Mouse (Mus musculus) cortical plate, adult 2 months (tissue): Measurements from ENCODE around the gene Ttc38. TPM values are rescaled to one million over a fixed set of nuclear protein-coding genes. Genes with fewer than 3 reads are reported as not detected.
A peak's percentile ranks its signal among the peaks of the same experiment; 100 is the strongest.
"Not testable (repeated sequence)": the region's sequence is repeated elsewhere in the genome, so short reads cannot be mapped to it uniquely, and the experiment has no call there.

Source experiments
- H3K27ac ChIP-seq: fragments of 200-500 bp; 2 replicates; pipeline ENCODE4 v1.5.1; 2012; ENCODE audit warnings: low read length, control low read depth, inconsistent platforms; ENCODE audit not compliant: insufficient read depth
- H3K4me1 ChIP-seq: fragments of 200-500 bp; 2 replicates; pipeline ENCODE4 v1.6.1; 2011; ENCODE audit warnings: low read length; ENCODE audit not compliant: control insufficient read depth, insufficient read depth
- H3K4me3 ChIP-seq: fragments of 200-500 bp; 2 replicates; pipeline ENCODE4 v1.5.1; 2011; ENCODE audit warnings: mild to moderate bottlenecking, low read length, control low read depth; ENCODE audit not compliant: insufficient read depth
- CTCF ChIP-seq: fragments of 200-500 bp; IDR thresholded peaks from 2 replicates; pipeline ENCODE4 v1.5.1; 2011; ENCODE audit warnings: mild to moderate bottlenecking, control low read depth, low read length; ENCODE audit not compliant: insufficient read depth; ENCODE audit errors: extremely low read depth
- POLR2A ChIP-seq: fragments of 200-500 bp; IDR thresholded peaks from 2 replicates; pipeline ENCODE4 v1.6.1; 2011; ENCODE audit warnings: mild to moderate bottlenecking, low read length, control low read depth; ENCODE audit not compliant: insufficient read depth; ENCODE audit errors: extremely low read depth
- polyA plus RNA-seq: library from polyadenylated mRNA; depleted of rRNA; stranded (reverse); fragments of >200 nt; gene quantifications from 2 replicates; pipeline ENCODE4 v1.2.3, GENCODE M21; 2012

Ttc38 gene
- polyA plus RNA-seq, 1 experiment, result 4.9 TPM

GRCm38 (mm10) chr15:85841796-85842360 is 9.8 kb downstream of the Ttc38 start:
- Histone ChIP-seq H3K27ac (no peak overlapping the region), H3K4me1 (no peaks in the 10 kb centered on the region)
- TF ChIP-seq POLR2A (no peak), CTCF (no peak)

GRCm38 (mm10) chr15:85845071-85845470 is 13.0 kb downstream of the Ttc38 start:
- no peaks in the 10 kb centered on the region for H3K4me1 ChIP-seq
- no peak for TF ChIP-seq CTCF
- TF ChIP-seq POLR2A, result no peak

More at GRCm38 (mm10) chr15:85841796-85842360, 9.8 kb downstream of the Ttc38 start:
- H3K4me3 ChIP-seq, result no peak overlapping the region

GRCm38 (mm10) chr15:85851656-85852392 is 19.7 kb downstream of the Ttc38 start:
- Histone ChIP-seq H3K4me1 (no peaks in the 10 kb centered on the region), H3K27ac (no peak overlapping the region), H3K4me3 (no peak overlapping the region)
- TF ChIP-seq CTCF (no peak), POLR2A (no peak)

More at GRCm38 (mm10) chr15:85845071-85845470, 13.0 kb downstream of the Ttc38 start:
- no peak overlapping the region for H3K27ac ChIP-seq
- no peak overlapping the region for H3K4me3 ChIP-seq

GRCm38 (mm10) chr15:85858980-85859489 is 26.9 kb downstream of the Ttc38 start:
- Histone ChIP-seq H3K27ac (peak overlapping the region; percentile 35), H3K4me3 (peak overlapping the region; percentile 53), H3K4me1 (no peaks in the 10 kb centered on the region)
- TF ChIP-seq POLR2A, result no peak
- no peak for TF ChIP-seq CTCF

GRCm38 (mm10) chr15:85859490-85860031 is 27.5 kb downstream of the Ttc38 start, which contains the start of gene Gtse1:
Gene Gtse1, plus strand, starts transcription at chr15:85859745.
- TF ChIP-seq POLR2A (peak; percentile 99), CTCF (no peak)
- Histone ChIP-seq H3K4me1 (no peaks in the 10 kb centered on the region), H3K27ac (peak within 1 kb of the TSS; percentile 35), H3K4me3 (peak within 1 kb of the TSS; percentile 53)

GRCm38 (mm10) chr15:85865913-85866312 is 33.8 kb downstream of the Ttc38 start:
- H3K4me1 ChIP-seq, H3K27ac ChIP-seq, H3K4me3 ChIP-seq: not testable (repeated sequence)

- no peak overlapping the region for H3K4me3 ChIP-seq
- no peaks in the 10 kb centered on the region for H3K4me1 ChIP-seq
- H3K27ac ChIP-seq, result no peak overlapping the region
- TF ChIP-seq POLR2A (no peak), CTCF (peak; percentile 95)
These were observed 35.6 kb downstream of the Ttc38 start for GRCm38 (mm10) chr15:85867696-85868095.

- Histone ChIP-seq H3K27ac (no peak overlapping the region), H3K4me1 (peaks cover 5% of the 10 kb centered on the region; the same call in 1 of the 2 replicates), H3K4me3 (no peak overlapping the region)
- no peak for TF ChIP-seq POLR2A
- no peak for TF ChIP-seq CTCF
These were observed 45.2 kb downstream of the Ttc38 start for GRCm38 (mm10) chr15:85877336-85877735.

- peak; percentile 57 for TF ChIP-seq CTCF
- TF ChIP-seq POLR2A, result peak; percentile 71; the same call in 1 of the 2 replicates
- Histone ChIP-seq H3K4me1 (peaks cover 5% of the 10 kb centered on the region; the same call in 1 of the 2 replicates), H3K27ac (peak within 1 kb of the TSS; percentile 75), H3K4me3 (peak within 1 kb of the TSS; percentile 51)
These were observed 46.9 kb downstream of the Ttc38 start, which contains the start of gene Trmu for GRCm38 (mm10) chr15:85878848-85879497. Gene Trmu, plus strand, starts transcription at chr15:85879312.

GRCm38 (mm10) chr15:85879498-85879895 is 47.4 kb downstream of the Ttc38 start:
- no peak for TF ChIP-seq CTCF
- TF ChIP-seq POLR2A, result no peak
- Histone ChIP-seq H3K4me3 (peak overlapping the region; percentile 51), H3K27ac (peak overlapping the region; percentile 64), H3K4me1 (peaks cover 5% of the 10 kb centered on the region; the same call in 1 of the 2 replicates)
